Mouse (Mus musculus) fibroblast of lung, adult 2 months (primary cell): Measurements from ENCODE around the gene Mrpl55.

ENCODE experiments used
- DNase-seq: peaks from one replicate; pipeline ENCODE4 v3.0.0-alpha.2; 2011; ENCODE audit warnings: low read depth

Gene Mrpl55

GRCm38 (mm10) chr11:59228122-59228953 lies 26.1 kb downstream of the Mrpl55 start, which contains the start of gene Arf1:
Arf1 (minus strand) TSS chr11:59228270.
- peak; percentile 91 for DNase-seq

- DNase-seq: no peak
Measured at GRCm38 (mm10) chr11:59230144-59230760, 28.0 kb downstream of the Mrpl55 start.

- DNase-seq: no peak
Measured at GRCm38 (mm10) chr11:59232797-59233196, 30.5 kb downstream of the Mrpl55 start.

DNA sequence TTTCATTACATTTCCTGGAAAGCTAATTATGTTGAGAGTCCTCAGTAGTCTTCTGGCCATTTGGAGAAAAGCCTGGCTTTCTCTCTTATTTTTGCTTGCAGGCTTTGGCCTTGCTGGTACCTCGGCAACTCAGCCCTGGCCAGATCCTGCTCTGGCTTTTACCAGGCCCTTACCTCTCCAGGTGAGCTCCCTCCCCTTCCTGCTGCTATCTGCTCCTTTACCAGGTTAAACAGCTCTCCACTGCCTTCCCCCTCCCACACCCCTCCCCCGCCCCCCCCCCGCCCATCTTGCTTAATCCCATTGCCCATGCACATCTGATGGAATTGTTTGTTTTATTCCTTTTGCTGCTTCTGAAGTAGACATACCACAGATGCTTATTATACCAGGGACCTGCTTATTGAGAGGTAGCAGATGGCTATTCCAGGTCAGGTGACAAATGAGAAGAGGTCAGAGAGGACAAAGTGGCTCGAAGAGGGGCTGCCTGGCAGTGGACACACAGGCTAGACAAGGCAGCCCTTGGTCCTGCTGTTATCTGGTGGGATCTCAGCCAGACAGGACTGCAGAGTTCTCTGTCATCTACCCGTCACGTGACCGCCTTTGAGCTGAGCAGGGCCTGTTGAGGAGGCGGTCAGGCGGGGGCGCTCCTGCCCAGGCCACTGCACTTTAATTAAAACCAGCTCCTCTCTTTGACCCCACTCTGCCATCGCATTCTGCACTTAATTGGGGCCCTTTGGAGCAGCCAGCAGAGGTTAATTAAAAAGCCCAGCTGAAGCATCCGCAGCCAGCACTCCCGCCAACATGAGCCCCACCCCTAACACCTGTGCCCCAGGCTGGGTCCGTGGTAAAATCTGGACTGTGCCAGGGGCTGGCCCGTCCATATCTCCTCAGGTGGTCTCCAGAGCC lies 36.5 kb downstream of the Mrpl55 start:
- no peak for DNase-seq

GRCm38 (mm10) chr11:59239428-59239785 lies 37.1 kb downstream of the Mrpl55 start:
- DNase-seq: no peak

GRCm38 (mm10) chr11:59239796-59240195 lies 37.5 kb downstream of the Mrpl55 start:
- DNase-seq: no peak

DNA sequence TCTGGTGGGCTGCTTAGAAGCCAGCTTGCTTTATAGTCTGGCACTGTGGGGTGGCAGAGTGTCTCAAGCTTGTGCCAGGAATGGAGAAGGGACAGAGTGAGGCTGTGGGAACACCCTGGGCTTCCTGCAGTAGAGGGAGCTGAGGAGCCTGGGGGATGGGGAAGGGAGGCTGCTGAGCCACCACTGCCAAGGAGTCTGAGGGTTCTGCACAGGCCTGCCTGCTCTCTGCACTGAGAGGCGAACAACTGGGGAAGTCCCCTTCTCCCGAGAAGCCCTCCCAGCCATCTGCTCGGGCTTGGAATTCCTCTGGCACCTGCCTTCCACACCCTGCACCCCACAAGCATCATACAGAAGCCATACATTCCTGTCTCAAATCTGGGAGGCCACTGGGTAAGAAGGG lies 39.6 kb downstream of the Mrpl55 start:
- DNase-seq: no peak

- DNase-seq: no peak
Measured at GRCm38 (mm10) chr11:59243856-59244255, 41.6 kb downstream of the Mrpl55 start.

- no peak for DNase-seq
Measured at GRCm38 (mm10) chr11:59248101-59248500, 45.8 kb downstream of the Mrpl55 start.
